Mouse (Mus musculus) midbrain, postnatal 0 days (tissue): ENCODE data around the gene Slc18a2. TPM values are rescaled to one million over a fixed set of nuclear protein-coding genes. Genes with fewer than 3 reads are reported as not detected.

Experiments
- ATAC-seq: fragments of 200-750 bp; cut with Nextera tagmentation; 2 replicates; pipeline ENCODE4 v1.8.0; 2017; ENCODE audit warnings: moderate number of reproducible peaks, mild to moderate bottlenecking, moderate TSS enrichment, moderate library complexity; ENCODE audit not compliant: low FRiP score
- DNase-seq: peaks from one replicate; pipeline ENCODE4 v3.0.0-alpha.2; 2015; ENCODE audit warnings: low spot score
- H3K27ac ChIP-seq: fragments of 300-500 bp; sonication (generic); 2 replicates; pipeline ENCODE4 v1.5.1; 2014; ENCODE audit warnings: low read depth, mild to moderate bottlenecking, low read length, mixed read lengths
- H3K27me3 ChIP-seq: fragments of 300-500 bp; sonication (generic); 2 replicates; pipeline ENCODE4 v1.6.1; 2014; ENCODE audit warnings: low read length, control low read depth, mixed read lengths; ENCODE audit not compliant: insufficient read depth
- H3K36me3 ChIP-seq: fragments of 300-500 bp; sonication (generic); 2 replicates; pipeline ENCODE4 v1.6.1; 2014; ENCODE audit warnings: low read length, control low read depth, mixed read lengths; ENCODE audit not compliant: insufficient read depth
- H3K4me1 ChIP-seq: fragments of 300-500 bp; sonication (generic); 2 replicates; pipeline ENCODE4 v1.6.1; 2014; ENCODE audit warnings: mild to moderate bottlenecking, control low read depth, antibody characterized with exemption, low read length, mixed read lengths; ENCODE audit not compliant: insufficient read depth
- H3K4me2 ChIP-seq: fragments of 300-500 bp; sonication (generic); 2 replicates; pipeline ENCODE4 v1.6.1; 2014; ENCODE audit warnings: low read depth, mild to moderate bottlenecking, low read length, mixed read lengths; ENCODE audit not compliant: poor library complexity, severe bottlenecking
- H3K4me3 ChIP-seq: fragments of 300-500 bp; sonication (generic); 2 replicates; pipeline ENCODE4 v1.5.1; 2014; ENCODE audit warnings: low read depth, mild to moderate bottlenecking, low read length, moderate library complexity
- H3K9ac ChIP-seq: fragments of 300-500 bp; sonication (generic); replicated peaks from 2 replicates; pipeline ENCODE4 v1.6.1; 2014; ENCODE audit warnings: mild to moderate bottlenecking, low read length, moderate library complexity, mixed read lengths; ENCODE audit not compliant: poor library complexity, severe bottlenecking
- H3K9me3 ChIP-seq: fragments of 300-500 bp; sonication (generic); 2 replicates; pipeline ENCODE4 v1.6.1; 2016; ENCODE audit warnings: low read length, control low read depth
- CTCF ChIP-seq: IDR thresholded peaks from 2 replicates; pipeline ENCODE4 v1.5.1; 2016; ENCODE audit warnings: antibody characterized with exemption, mild to moderate bottlenecking
- WGBS: fragments of 180-500 bp; shearing (Covaris S2); extraction: QIAGEN DNeasy Blood & Tissue Kit; methylation state at CpG from one replicate; pipeline ENCODE4 v1.1.7; 2014; 5-methylcytosine and 5-hydroxymethylcytosine counted together
- polyA plus RNA-seq: library from polyadenylated mRNA; unstranded; fragments of >200 nt; fragmentation: Nextera tagmentation; extraction: Ambion mirVana; gene quantifications from 2 replicates; pipeline ENCODE4 v1.2.1, GENCODE M21; 2015
- total RNA-seq: library from RNA; depleted of rRNA; stranded (reverse); fragments of >200 nt; gene quantifications from 2 replicates; pipeline ENCODE4 v1.2.3, GENCODE M21; 2014

Gene Slc18a2
- total and polyA plus RNA-seq, 2 experiments from 2014 or later = 19.5 to 21.4 TPM

GRCm38 (mm10) chr19:59282001-59282400, 21.3 kb downstream of the Slc18a2 start:
- no peak for DNase-seq
- Histone ChIP-seq H3K36me3 (no peaks in the 10 kb centered on the region), H3K27ac (no peak overlapping the region), H3K27me3 (no peaks in the 10 kb centered on the region), H3K4me1 (no peaks in the 10 kb centered on the region), H3K4me3 (no peak overlapping the region), H3K9me3 (no peaks in the 10 kb centered on the region), H3K4me2 (no peak overlapping the region), H3K9ac (no peak overlapping the region)
- WGBS = 92% methylated on average over 3 of the region's 3 CpGs
- no peak for ATAC-seq
- TF ChIP-seq CTCF = no peak

GRCm38 (mm10) chr19:59289042-59289441, 28.3 kb downstream of the Slc18a2 start:
- H3K36me3 ChIP-seq = no peaks in the 10 kb centered on the region
- no peak overlapping the region for H3K9ac ChIP-seq
- no peak overlapping the region for H3K27ac ChIP-seq
- no peaks in the 10 kb centered on the region for H3K9me3 ChIP-seq
- no peak overlapping the region for H3K4me3 ChIP-seq
- no peaks in the 10 kb centered on the region for H3K4me1 ChIP-seq
- H3K4me2 ChIP-seq = no peak overlapping the region
- TF ChIP-seq CTCF = no peak
- ATAC-seq (no peak), DNase-seq (no peak)
- no peaks in the 10 kb centered on the region for H3K27me3 ChIP-seq

DNA sequence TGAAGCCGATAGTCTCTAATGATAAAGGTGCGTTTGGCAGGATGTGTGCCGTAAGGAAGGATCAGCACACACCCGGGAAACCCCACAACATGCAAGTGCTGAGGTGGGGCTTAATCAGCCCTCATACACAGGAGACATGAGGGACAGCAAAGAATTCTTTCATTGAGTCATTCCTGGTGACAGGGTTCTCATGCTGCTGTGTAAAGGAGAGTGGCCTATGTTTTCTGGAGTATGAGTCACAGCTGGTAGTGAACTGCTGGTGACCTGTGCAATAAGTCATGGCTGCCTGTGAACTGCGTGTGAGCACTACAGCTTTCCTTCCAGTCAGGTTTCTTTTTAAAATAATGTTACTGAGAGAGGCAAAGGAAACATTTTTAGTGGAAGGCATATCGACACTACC, 29.1 kb downstream of the Slc18a2 start:
- 82% methylated on average over 6 of the region's 6 CpGs for WGBS
- H3K4me2 ChIP-seq = no peak overlapping the region
- no peak overlapping the region for H3K9ac ChIP-seq
- no peak for TF ChIP-seq CTCF
- DNase-seq = no peak
- no peaks in the 10 kb centered on the region for H3K4me1 ChIP-seq
- no peaks in the 10 kb centered on the region for H3K9me3 ChIP-seq
- H3K27me3 ChIP-seq = no peaks in the 10 kb centered on the region
- H3K36me3 ChIP-seq = no peaks in the 10 kb centered on the region
- no peak overlapping the region for H3K27ac ChIP-seq
- no peak for ATAC-seq
- H3K4me3 ChIP-seq = no peak overlapping the region

- no peak for TF ChIP-seq CTCF
- Histone ChIP-seq H3K4me3 (no peak overlapping the region), H3K27me3 (no peaks in the 10 kb centered on the region), H3K9ac (no peak overlapping the region), H3K27ac (no peak overlapping the region), H3K4me2 (no peak overlapping the region), H3K4me1 (no peaks in the 10 kb centered on the region), H3K36me3 (no peaks in the 10 kb centered on the region), H3K9me3 (no peaks in the 10 kb centered on the region)
- ATAC-seq (no peak), DNase-seq (no peak)
- WGBS = 64% methylated on average over 5 of the region's 5 CpGs
These were observed 31.6 kb downstream of the Slc18a2 start for GRCm38 (mm10) chr19:59292183-59292839.

DNA sequence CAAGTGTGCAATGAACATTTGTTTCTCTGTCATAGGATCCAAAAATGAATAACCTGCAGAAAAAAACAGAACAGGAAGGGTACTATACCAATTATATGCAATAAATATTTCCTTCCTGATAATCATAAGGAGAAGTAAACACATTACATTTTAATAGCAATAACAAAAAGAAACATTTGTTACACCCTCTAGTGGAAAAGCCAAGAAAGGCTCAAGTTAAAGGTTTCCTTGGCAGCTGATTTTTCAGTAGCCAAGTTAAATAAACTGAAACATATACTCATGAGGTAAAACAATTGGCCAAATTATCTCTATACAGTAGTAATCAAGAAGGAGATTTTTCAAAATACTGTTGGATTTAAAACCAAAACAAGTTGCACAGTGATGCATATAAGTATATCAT, 54.6 kb downstream of the Slc18a2 start:
- no peaks in the 10 kb centered on the region for H3K4me1 ChIP-seq
- H3K9ac ChIP-seq = no peak overlapping the region
- H3K27ac ChIP-seq = no peak overlapping the region
- no peaks in the 10 kb centered on the region for H3K9me3 ChIP-seq
- no peak overlapping the region for H3K4me2 ChIP-seq
- H3K36me3 ChIP-seq = no peaks in the 10 kb centered on the region
- no peak overlapping the region for H3K4me3 ChIP-seq
- no peaks in the 10 kb centered on the region for H3K27me3 ChIP-seq
- peak; percentile 27 for DNase-seq
- ATAC-seq = no peak
- TF ChIP-seq CTCF = peak; percentile 58

DNA sequence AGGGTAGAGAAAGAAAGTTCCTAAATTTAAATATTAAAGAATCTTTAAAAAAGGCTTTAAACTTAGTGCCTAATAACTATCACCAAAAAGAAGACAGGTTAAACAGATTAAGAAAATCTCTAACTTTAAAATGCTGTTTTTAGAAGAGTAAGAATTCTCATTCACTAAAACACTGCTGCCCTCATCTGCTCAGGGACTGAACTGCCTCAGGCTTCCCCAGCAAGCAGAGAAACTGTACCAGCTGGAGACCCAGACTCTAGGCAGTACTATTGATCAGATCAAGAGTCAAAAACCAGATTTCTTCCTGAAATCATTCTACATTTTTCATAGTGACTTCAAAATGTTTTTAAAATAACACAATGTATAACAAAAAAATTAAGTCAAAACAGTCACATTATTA, 55.9 kb downstream of the Slc18a2 start:
- no peak overlapping the region for H3K4me2 ChIP-seq
- no peak overlapping the region for H3K4me3 ChIP-seq
- no peak overlapping the region for H3K27ac ChIP-seq
- DNase-seq = peak; percentile 54
- H3K9me3 ChIP-seq = no peaks in the 10 kb centered on the region
- H3K4me1 ChIP-seq = no peaks in the 10 kb centered on the region
- no peaks in the 10 kb centered on the region for H3K36me3 ChIP-seq
- no peak overlapping the region for H3K9ac ChIP-seq
- H3K27me3 ChIP-seq = no peaks in the 10 kb centered on the region
- peak; percentile 74 for TF ChIP-seq CTCF
- ATAC-seq = no peak
